Mouse (Mus musculus): ENCODE results near the gene Ccna1. TPM values are rescaled to one million over a fixed set of nuclear protein-coding genes. Genes with fewer than 3 reads are reported as not detected.
A peak's percentile ranks its signal among the peaks of the same experiment; 100 is the strongest.

Gene Ccna1
- polyA plus RNA-seq, 1 experiment from 2014 or later, result 1.6 TPM

DNA sequence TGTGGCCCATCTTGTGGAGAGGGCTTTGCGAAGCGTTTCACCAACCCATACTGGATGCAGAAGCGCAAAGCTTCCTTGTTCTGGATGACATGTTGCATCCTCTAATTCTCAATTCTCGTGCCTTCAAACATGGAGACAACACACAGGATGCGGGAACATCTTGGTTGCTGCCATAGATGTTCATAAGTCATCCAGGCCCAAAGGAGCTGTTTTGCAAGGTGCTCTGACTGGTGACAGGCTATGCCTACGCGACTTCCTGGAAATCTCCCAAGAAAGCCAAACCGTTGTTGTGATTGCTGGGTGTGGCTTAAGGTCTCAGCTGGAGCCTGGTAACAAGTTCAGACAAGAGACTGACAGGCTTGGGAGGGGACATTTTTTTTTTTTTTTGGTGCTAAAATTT, 1.1 kb upstream of the Ccna1 start:
- ATAC-seq, result no peak

DNA sequence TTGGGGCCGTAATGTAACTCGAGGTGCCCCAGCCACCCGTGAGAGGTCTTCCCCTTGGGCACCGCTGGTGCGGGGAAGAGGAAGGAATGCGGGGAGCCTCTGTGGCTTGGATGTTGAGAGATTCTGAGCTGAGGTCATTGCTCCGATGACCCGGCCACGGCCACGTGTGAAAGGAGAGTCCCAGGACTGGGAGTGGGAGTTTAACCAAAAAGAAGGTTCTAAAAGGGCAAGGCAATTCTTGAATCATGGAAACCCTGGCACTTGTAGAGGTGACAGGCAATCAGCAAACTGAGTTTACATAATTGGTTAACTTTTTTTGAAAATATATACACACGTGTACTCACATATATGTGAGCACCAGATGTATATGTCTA, 433 bp upstream of the Ccna1 start:
- H3K4me3 ChIP-seq (replicated peaks), result peak overlapping the region; percentile 62
- H3K4me1 ChIP-seq (replicated peaks), result peaks cover 14% of the 10 kb centered on the region
- H3K36me3 ChIP-seq, result no peaks in the 10 kb centered on the region
- peak overlapping the region; percentile 99 for H3K4me2 ChIP-seq (replicated peaks)
- H3K27me3 ChIP-seq (replicated peaks), result peaks cover 11% of the 10 kb centered on the region; the same call in 1 of the 2 replicates
- ATAC-seq, result no peak
- 8% methylated on average over 11 of the region's 11 CpGs for WGBS
- no peaks in the 10 kb centered on the region for H3K9me3 ChIP-seq
- H3K27ac ChIP-seq, result no peak overlapping the region
- peak overlapping the region; percentile 54 for H3K9ac ChIP-seq

More for the DNA sequence above, 1.1 kb upstream of the Ccna1 start:
- H3K4me2 ChIP-seq (replicated peaks), result no peak overlapping the region
- H3K9ac ChIP-seq, result no peak overlapping the region
- peaks cover 11% of the 10 kb centered on the region; the same call in 1 of the 2 replicates for H3K27me3 ChIP-seq (replicated peaks)
- H3K9me3 ChIP-seq, result no peaks in the 10 kb centered on the region
- no peak overlapping the region for H3K4me3 ChIP-seq (replicated peaks)
- WGBS, result 65% methylated on average over 8 of the region's 8 CpGs
- peaks cover 14% of the 10 kb centered on the region for H3K4me1 ChIP-seq (replicated peaks)
- no peaks in the 10 kb centered on the region for H3K36me3 ChIP-seq
- H3K27ac ChIP-seq, result no peak overlapping the region

DNA sequence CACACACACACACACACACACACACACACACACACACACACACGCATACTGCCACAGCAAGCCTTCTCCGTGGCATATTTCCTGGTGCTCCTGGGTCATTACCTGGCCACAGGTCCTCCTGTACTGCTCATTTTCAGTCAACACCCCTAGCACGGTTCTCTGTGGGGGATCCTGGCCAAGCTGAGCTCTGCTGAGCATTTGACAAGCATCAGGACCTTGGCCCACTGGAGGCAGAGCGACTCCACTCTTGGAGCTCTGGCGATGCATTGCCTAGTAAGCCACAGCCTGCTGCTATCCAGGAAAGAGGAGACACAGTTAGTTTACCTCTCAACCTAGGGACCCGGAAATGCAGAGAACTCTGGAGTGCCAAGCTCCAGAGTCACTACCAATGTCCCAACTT, 1.1 kb downstream of the Ccna1 start:
- Histone ChIP-seq H3K9me3 (no peaks in the 10 kb centered on the region), H3K4me1 (replicated peaks) (peaks cover 14% of the 10 kb centered on the region), H3K4me2 (replicated peaks) (peak overlapping the region; percentile 99), H3K4me3 (replicated peaks) (peak overlapping the region; percentile 62; the same call in 1 of the 2 replicates), H3K9ac (no peak overlapping the region), H3K27ac (no peak overlapping the region), H3K27me3 (replicated peaks) (peaks cover 11% of the 10 kb centered on the region; the same call in 1 of the 2 replicates), H3K36me3 (no peaks in the 10 kb centered on the region)
- ATAC-seq, result peak; percentile 39
- WGBS, result 50% methylated on average over 6 of the region's 6 CpGs

DNA sequence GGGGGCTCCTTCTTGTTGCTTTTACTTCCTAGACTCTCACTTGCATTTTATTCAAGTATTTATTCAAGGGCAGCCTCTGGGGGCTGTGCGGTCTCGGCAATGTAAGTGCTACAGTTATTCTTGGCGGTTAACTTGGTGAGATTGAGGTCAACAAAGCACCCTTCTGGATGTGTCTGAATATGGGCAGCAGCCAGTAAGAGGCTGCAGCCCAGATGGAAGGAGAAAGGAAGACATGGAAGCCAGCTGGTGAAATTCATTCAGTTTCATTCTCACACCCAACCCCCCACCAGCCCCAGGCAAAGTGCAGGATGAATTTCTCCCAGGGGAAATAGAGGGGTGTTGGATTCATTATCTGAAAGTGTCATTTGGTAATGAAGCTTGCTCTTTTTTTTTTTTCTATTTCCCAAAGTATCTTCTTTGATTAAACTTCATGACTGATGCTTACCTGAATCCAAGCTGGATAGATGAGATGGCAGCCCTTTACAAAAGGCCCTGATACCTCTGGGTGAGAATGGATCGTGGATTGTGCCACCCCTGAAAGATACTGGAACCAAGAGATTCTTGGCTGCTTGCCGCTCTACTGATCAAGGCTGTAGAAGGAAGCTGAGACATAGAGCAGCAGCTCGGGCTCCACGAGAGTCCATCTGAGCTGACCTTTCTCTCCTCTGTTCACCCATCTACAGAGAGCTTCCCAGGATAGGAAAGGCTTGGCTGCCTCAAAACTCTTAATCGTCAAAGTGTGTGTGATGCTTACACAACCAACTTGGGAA, 10.5 kb downstream of the Ccna1 start:
- ATAC-seq, result no peak
- Histone ChIP-seq H3K9me3 (no peaks in the 10 kb centered on the region), H3K4me2 (replicated peaks) (no peak overlapping the region), H3K4me1 (replicated peaks) (no peaks in the 10 kb centered on the region), H3K27me3 (replicated peaks) (no peaks in the 10 kb centered on the region), H3K4me3 (replicated peaks) (no peak overlapping the region), H3K36me3 (no peaks in the 10 kb centered on the region), H3K9ac (no peak overlapping the region), H3K27ac (no peak overlapping the region)
- WGBS, result 73% methylated on average over 8 of the region's 8 CpGs

DNA sequence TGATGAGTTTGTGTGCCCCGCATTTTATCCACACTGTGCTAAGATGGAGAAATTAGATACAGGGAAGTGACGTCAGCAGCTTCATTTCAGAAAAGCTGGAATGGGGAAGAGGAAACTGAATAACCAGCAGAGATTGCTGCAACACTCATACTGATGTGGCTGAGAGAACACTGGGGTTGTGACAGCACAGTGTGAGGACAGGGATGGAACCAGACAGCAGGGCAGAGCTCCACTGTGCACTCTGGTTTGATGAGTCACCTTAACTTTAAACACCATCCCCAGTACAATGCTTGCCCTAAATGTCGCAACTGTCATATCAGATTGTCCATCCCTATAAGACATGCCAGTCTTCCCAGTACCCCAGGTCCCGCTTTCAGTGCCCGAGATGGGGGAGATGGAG, 17.7 kb downstream of the Ccna1 start:
- 87% methylated on average over 5 of the region's 5 CpGs for WGBS
- no peaks in the 10 kb centered on the region for H3K36me3 ChIP-seq
- no peak overlapping the region for H3K4me3 ChIP-seq (replicated peaks)
- no peak overlapping the region for H3K9ac ChIP-seq
- ATAC-seq, result no peak
- no peaks in the 10 kb centered on the region for H3K9me3 ChIP-seq
- H3K4me2 ChIP-seq (replicated peaks), result no peak overlapping the region
- H3K27me3 ChIP-seq (replicated peaks), result no peaks in the 10 kb centered on the region
- H3K4me1 ChIP-seq (replicated peaks), result no peaks in the 10 kb centered on the region
- H3K27ac ChIP-seq, result no peak overlapping the region

DNA sequence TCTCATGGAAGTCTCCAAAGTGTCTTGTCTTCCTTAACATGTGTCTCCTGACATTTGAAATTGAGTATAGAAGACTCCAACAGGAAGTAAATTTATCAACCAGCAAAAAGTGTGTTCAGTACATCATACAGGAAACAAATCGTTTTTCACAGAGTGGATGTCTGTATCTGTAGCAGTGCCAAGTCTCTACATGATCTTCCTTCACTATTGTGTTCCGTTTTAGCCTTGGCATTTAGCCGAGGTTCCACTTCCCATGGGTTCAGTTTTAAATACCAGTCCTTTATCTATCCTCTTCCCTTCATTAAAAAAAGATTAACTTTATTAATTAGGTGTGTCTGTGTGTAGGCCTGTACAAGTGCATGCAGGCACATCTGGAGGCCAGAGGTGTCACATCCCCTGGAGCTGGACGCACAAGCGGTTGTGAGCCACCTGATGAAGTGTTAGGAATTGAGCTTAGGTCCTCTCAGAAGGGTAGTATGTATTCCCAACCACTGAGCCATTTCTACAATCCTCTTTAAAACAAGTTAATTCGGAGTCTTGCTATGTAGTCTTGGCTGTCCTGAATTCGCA, 27.9 kb downstream of the Ccna1 start:
- Histone ChIP-seq H3K9me3 (no peaks in the 10 kb centered on the region), H3K4me3 (replicated peaks) (no peak overlapping the region), H3K36me3 (no peaks in the 10 kb centered on the region), H3K27ac (no peak overlapping the region), H3K4me1 (replicated peaks) (no peaks in the 10 kb centered on the region), H3K9ac (no peak overlapping the region), H3K27me3 (replicated peaks) (no peaks in the 10 kb centered on the region), H3K4me2 (replicated peaks) (no peak overlapping the region)
- no peak for ATAC-seq
- 68% methylated on average over 7 of the region's 7 CpGs for WGBS

DNA sequence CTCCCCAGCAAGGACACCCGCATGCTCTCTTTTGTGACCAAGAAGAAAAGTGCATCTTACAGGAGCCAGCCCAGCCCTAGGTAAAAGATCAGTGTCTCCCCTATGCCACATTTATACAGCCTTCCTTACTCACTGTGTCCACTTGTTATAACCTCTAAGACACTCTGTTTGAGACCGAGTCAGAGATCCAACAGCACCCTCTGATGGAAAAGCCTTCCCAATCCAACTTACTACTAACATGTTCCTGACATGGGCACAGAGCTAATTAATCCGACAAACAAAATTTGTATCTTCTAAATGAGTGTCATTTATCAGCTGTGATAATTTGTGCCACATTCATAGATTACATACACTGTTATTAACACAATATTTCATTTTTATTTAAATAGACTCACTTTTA, 29.8 kb downstream of the Ccna1 start:
- H3K9ac ChIP-seq, result no peak overlapping the region
- no peak overlapping the region for H3K27ac ChIP-seq
- H3K4me3 ChIP-seq (replicated peaks), result no peak overlapping the region
- ATAC-seq, result no peak
- no peaks in the 10 kb centered on the region for H3K27me3 ChIP-seq (replicated peaks)
- no peaks in the 10 kb centered on the region for H3K9me3 ChIP-seq
- H3K4me2 ChIP-seq (replicated peaks), result no peak overlapping the region
- H3K4me1 ChIP-seq (replicated peaks), result no peaks in the 10 kb centered on the region
- H3K36me3 ChIP-seq, result no peaks in the 10 kb centered on the region
- WGBS, result 68% methylated on average over 3 of the region's 3 CpGs

DNA sequence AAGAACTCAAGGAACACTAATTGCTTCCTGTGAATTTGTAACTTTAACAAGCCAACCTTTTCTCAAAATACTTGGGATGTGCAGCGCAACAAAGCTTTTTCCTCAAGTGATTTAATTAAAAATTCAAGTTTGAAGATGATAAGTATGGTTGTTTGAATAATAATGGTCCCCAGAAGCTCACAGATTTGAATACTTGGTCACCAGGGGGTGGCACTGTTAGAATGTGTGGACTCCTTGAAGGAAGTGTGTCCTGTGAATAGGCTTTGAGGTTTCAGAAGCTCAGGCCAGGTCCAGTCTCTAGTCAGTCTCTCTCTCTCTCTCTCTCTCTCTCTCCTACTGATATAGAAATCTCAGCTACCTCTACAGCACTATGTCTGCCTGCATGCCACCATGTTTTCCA, 32.0 kb downstream of the Ccna1 start:
- 98% methylated on average over 1 of the region's 1 CpGs for WGBS
- Histone ChIP-seq H3K36me3 (no peaks in the 10 kb centered on the region), H3K4me2 (replicated peaks) (no peak overlapping the region), H3K27ac (no peak overlapping the region), H3K9ac (no peak overlapping the region), H3K4me3 (replicated peaks) (no peak overlapping the region), H3K27me3 (replicated peaks) (no peaks in the 10 kb centered on the region), H3K9me3 (no peaks in the 10 kb centered on the region), H3K4me1 (replicated peaks) (no peaks in the 10 kb centered on the region)
- ATAC-seq, result no peak

DNA sequence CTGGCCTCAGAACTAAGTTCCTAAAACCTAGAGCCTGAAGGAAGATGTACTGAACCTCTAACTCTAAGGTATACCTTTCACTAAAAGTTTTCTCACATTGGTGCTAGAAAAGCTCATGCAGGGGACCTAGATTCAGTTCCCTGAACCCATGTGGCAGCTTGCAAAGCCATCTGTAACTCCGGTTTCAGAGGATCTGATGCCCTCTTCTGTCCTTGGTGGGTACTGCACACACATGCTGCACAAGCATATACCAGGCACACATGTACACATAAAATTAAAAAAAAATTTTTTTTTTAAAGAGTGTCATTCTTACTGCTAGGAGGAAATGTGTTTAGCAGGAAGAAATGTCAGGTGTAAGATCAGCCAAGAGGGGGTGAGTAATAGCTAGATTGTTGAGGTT, 33.1 kb downstream of the Ccna1 start:
- 82% methylated on average over 1 of the region's 1 CpGs for WGBS
- H3K36me3 ChIP-seq, result no peaks in the 10 kb centered on the region

DNA sequence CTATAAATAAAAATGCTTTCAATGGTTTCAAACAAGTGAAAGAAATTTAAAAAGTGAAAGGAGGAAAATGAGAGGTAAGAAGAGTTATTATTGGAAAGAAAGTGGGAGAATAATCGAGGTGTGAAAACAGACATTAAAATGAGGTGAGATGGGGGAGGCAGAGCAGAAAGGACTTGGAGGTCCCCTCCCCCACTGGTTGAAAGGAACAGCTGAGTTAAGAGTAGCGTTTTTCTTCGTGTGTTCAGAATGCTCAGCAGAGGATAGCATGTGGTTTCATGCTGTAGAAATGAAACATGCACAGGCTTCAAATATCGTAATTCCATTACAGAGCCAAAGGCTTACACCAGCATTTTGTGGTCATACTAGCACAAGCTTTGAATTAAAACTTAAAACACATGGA, 42.8 kb downstream of the Ccna1 start:
- Histone ChIP-seq H3K27me3 (replicated peaks) (no peaks in the 10 kb centered on the region), H3K4me2 (replicated peaks) (no peak overlapping the region), H3K4me1 (replicated peaks) (no peaks in the 10 kb centered on the region), H3K4me3 (replicated peaks) (no peak overlapping the region), H3K36me3 (no peaks in the 10 kb centered on the region), H3K9me3 (no peaks in the 10 kb centered on the region), H3K9ac (no peak overlapping the region), H3K27ac (no peak overlapping the region)
- WGBS, result 62% methylated on average over 4 of the region's 4 CpGs
- no peak for ATAC-seq

More for the DNA sequence above, 33.1 kb downstream of the Ccna1 start:
- Histone ChIP-seq H3K9ac (no peak overlapping the region), H3K4me2 (replicated peaks) (no peak overlapping the region), H3K27me3 (replicated peaks) (no peaks in the 10 kb centered on the region), H3K4me3 (replicated peaks) (no peak overlapping the region), H3K4me1 (replicated peaks) (no peaks in the 10 kb centered on the region), H3K27ac (no peak overlapping the region), H3K9me3 (no peaks in the 10 kb centered on the region)
- no peak for ATAC-seq

DNA sequence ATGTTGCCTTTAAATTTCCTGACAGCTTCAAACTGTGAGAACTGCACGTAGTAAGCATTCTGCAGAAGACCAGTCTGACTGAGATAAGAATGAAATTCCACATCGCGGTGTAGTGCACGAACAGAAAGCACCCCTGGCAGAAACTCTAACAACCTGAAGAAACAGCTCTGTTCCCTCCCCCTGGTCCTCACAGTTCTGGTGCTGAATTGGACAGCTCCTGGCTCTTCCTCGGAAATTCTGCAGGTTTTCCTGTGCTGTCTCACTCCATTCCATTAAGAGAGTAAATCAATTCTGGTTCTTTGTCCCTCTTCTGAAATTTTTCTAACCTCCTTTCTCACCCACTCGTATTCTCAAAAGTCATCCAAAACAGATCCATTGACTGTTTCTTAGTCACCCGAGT, 43.6 kb downstream of the Ccna1 start:
- Histone ChIP-seq H3K4me1 (replicated peaks) (no peaks in the 10 kb centered on the region), H3K27me3 (replicated peaks) (no peaks in the 10 kb centered on the region), H3K27ac (no peak overlapping the region), H3K4me2 (replicated peaks) (no peak overlapping the region), H3K36me3 (no peaks in the 10 kb centered on the region), H3K9ac (no peak overlapping the region), H3K4me3 (replicated peaks) (no peak overlapping the region), H3K9me3 (no peaks in the 10 kb centered on the region)
- no peak for ATAC-seq
- WGBS, result 22% methylated on average over 7 of the region's 7 CpGs

DNA sequence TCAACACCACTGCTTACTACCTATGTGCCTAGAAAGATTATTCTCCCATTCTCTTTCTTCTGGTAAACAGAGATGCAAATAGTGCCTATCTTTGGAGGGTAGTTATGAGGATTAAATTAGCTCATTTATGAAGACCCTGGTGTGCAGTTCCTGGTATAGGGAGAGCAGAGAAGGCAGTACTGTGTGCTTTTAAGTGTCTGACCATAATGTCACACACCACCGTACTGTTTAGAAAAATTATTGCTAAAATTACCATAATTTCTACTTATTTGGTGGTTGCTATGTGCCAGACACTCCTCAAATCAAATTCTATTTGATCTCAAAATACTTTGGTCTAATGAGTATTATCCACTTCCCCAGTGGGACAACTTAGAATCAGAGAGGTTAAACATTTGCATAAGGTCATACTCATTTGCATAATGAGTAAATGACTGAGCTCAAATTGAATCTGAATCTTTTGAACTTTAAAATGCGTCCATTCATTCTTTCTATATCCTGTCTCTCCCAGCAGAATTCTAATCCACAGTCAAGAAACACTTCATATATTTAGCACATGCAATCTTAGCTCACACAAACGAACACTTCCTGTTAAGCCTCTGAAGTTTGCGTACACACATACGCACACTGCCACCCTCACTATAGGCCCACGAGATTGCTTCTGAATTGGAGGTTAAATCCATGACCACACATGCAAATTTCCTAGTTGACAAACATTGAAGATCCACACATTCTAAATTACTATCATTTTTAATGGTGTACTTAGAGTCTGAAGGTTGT, 46.1 kb downstream of the Ccna1 start:
- no peaks in the 10 kb centered on the region for H3K4me1 ChIP-seq (replicated peaks)

More for the DNA sequence above, 46.1 kb downstream of the Ccna1 start:
- WGBS, result 71% methylated on average over 6 of the region's 6 CpGs
- H3K9me3 ChIP-seq, result no peaks in the 10 kb centered on the region
- H3K9ac ChIP-seq, result no peak overlapping the region
- ATAC-seq, result no peak
- H3K4me3 ChIP-seq (replicated peaks), result no peak overlapping the region
- no peak overlapping the region for H3K27ac ChIP-seq
- H3K36me3 ChIP-seq, result no peaks in the 10 kb centered on the region
- no peaks in the 10 kb centered on the region for H3K27me3 ChIP-seq (replicated peaks)
- H3K4me2 ChIP-seq (replicated peaks), result no peak overlapping the region

Measured in intestine, embryonic 15.5 days (tissue).